Mouse (Mus musculus) cerebellum, postnatal 25 days (tissue): ENCODE results near the gene Cbx3.
"Not testable (repeated sequence)": the region's sequence is repeated elsewhere in the genome, so short reads cannot be mapped to it uniquely, and the experiment has no call there.

ENCODE experiments used
- DNase-seq, 2 experiments: peaks; one replicate each; pipeline ENCODE4 v3.0.0; 2021; ENCODE audit warnings: mixed read lengths in 2 of 2

Cbx3 gene

DNA sequence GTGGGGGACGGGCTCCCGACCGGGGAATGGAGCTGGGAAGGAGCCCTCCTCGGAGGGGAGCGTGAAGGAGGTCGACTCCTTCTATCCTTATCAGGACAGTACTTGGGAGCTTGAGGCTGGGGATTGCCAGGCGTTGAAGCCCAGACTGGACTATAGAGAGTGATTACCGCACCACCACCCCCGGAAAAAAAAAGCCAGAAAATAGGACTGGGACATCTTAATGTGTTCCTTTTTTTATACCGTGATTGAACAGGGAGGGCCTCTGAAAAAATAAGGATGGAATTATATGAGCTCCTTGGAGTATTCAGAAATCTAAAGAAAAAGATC, 982 bp downstream of the Cbx3 start:
- DNase-seq = no peak

DNA sequence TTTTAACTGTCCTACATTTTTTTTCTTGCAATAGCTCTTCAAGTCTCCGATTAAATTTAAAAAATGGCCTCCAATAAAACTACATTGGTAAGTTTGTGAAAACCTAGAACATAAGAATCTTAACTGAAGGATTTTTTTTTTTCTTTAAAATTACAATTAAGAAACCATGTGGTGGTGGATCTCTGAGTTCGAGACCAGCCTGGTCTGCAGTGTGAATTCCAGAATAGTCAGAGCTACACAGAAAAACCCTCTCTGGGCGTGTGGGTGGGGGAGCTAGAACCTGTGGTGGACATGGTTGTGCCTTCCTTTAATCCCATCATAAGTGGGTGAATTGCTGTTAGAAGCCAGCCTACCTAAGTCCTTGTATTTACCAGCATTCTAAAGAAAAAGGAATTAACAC, 1.6 kb downstream of the Cbx3 start:
- DNase-seq = peak in 1 of 2 experiments; percentile 29

GRCm38 (mm10) chr6:51472213-51472612, 2.1 kb downstream of the Cbx3 start:
- no peak for DNase-seq

GRCm38 (mm10) chr6:51479136-51479731, 9.1 kb downstream of the Cbx3 start:
- DNase-seq = no peak

- no peak for DNase-seq
Observed at GRCm38 (mm10) chr6:51481548-51481947, 11.4 kb downstream of the Cbx3 start.

DNA sequence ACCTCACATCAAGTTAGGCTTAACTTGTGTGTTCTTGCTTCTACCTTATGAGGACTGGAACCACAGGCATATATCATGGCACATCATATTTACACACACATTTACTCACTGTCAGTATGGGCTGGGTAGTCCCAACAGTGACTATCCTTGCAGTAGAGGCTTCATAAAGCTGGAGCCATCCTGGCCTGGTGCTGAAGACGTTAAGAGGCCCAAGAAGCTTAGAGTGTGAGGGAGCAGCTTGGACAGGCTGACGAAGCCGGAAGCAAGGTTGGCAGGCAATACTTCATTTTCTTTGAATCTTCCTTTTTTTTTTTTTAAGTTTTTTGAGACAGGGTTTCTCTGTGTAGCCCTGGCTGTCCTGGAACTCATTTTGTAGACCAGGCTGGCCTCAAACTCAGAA, 13.7 kb downstream of the Cbx3 start:
- DNase-seq = no peak

DNA sequence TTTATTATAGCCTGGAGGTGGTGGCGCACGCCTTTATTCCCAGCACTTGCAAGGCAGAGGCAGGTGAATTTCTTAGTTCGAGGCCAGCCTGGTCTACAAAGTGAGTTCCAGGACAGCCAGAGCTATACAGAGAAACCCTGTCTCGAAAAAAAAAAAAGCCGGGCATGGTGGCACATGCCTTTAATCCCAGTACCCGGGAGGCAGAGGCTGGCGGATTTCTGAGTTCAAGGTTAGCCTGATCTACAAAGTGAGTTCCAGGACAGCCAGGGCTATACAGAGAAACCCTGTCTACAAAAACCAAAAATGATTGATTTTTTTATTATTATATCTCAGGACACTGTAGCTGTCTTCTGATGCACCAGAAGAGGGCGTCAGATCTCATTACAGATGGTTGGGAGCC, 14.4 kb downstream of the Cbx3 start:
- DNase-seq = not testable (repeated sequence)

- DNase-seq = no peak
Observed at GRCm38 (mm10) chr6:51485646-51486045, 15.5 kb downstream of the Cbx3 start.

GRCm38 (mm10) chr6:51486076-51486710, 16.0 kb downstream of the Cbx3 start:
- no peak for DNase-seq

DNA sequence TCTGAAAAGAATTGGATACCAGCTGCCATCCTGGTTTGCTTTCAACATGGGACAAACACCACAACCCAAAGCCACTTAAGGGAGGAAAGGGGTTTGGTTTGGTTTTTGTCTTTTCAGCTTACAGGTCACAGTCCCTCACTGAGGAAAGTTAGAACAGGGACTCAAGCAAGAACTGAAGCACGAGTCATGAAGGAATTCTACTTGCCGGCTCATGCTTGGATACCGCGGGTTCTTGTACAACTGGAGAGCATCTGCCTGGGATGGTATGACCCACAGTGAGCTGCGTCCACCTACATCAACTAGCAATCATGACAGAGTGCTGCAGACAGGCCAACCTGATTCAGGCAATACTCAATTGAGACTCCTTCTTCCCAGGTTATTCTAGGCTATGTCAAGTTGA, 16.6 kb downstream of the Cbx3 start:
- DNase-seq = no peak

GRCm38 (mm10) chr6:51489787-51490186, 19.6 kb downstream of the Cbx3 start:
- DNase-seq = peak; percentile 77 to 84

DNA sequence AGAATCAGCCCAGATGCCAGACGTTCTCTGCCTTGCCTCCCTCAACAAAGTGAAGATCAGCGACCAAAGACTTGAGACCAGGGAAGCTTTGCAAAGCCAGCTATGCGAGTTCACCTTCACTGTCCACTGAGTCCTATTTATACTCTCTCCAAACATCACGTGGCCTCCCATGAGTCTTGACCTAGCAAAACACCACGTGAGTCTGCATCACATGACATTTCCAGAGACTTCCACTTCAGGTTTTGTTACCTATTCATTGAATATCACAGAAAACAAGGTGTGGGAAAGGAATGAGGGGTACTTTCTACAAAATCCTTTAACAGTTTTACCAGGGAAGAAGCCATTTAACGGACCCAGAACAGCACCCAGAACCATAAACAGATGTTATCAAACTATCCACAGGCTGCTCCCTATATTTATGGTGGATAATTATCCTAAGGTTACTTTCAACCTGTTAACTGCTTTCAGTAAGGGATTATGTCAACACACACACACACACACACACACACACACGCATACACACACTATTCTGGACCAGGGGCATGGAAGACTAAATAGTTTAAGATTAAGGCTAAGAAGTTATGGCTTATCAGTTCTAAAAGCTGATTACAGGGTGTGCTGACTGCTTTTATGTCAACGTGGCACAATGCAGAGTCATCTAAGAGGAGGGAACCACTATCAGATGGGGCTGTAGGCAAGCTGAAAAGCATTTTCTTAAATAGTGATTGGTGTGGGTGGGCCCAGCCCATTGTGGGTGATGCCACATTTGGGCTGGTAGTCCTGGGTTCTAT, 27.4 kb downstream of the Cbx3 start:
- no peak for DNase-seq

GRCm38 (mm10) chr6:51505671-51506070, 35.5 kb downstream of the Cbx3 start:
- no peak for DNase-seq

GRCm38 (mm10) chr6:51507556-51507955, 37.4 kb downstream of the Cbx3 start:
- DNase-seq = no peak

DNA sequence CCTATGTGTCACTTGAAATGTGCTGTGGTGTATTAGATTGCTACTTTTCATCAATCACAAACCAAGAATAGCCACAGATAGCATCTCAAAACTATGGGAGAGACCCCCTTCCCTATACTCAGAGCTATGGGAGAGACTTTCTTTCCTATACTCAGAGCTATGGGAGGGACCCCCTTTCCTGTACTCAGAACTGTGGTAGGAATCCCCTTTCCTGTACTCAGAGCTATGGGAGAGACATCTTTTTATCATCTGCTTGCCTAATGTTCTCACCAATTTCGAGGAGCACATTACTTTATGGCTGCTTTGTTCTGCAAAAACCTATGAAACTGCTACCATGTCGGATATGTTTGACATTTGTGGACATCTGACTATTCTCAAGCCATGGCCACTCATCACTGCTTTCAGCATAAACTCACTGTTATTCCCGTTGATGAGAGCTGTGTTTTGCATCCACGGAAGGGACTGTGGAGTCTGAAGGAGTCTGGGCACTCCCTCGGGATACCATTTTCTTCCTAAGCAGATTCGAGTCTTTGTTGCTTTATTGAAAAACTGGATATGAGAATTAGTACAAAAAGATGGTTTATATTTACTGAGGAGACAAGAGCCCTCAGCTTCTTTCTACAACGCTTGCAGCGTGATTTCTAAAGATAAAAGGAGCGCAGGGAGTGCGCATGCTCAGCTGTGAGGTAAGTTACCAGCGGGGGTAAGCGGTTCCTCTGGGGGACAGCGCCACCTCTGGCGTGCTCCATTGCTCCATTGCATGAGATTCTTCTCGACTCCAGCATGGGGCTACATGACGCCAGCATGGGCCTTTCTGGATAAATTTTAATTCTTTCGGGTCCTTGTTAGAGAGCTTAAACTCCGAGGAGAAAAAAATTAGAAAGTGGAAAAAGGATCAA, 38.8 kb downstream of the Cbx3 start:
- DNase-seq = peak; percentile 74 to 90

GRCm38 (mm10) chr6:51510094-51510493, 39.9 kb downstream of the Cbx3 start:
- DNase-seq = peak in 1 of 2 experiments; percentile 54

DNA sequence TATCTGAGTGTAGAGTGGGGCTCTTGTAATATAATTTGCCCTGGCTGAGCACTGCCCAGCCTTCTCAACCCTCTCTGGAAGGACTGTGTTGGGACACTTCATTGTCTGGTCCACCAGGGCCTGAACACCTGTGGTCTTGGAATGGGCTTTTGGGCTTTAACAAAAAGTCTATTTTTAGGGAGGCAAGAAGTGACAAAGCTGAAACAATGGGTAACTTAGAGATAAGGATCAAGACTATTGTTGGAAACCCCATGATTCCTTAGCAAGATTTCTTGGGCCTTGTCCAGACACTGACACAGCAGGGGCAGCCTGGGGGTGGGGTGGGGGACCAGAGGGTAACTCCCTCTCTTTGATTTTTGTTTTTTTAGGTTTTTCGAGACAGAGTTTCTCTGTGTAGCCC, 40.8 kb downstream of the Cbx3 start:
- no peak for DNase-seq

DNA sequence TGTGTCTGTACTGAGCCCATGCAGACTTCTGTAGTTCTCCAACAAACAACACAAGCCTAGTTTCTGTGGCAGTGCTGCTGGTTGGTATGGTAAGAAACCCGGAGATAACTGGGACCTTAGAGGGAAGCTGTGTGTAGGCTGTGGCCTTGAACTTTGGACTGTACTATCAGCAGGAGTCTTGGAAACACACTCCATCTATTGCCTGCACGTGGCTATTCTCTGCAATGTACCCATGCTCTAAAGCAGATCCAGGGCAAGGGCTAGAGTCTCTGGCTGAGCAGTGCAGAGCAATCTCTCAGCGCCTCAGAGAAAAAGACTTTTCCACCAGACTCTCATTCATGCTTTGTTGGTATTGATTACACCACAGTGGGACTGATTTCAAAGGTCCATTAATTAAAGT, 43.6 kb downstream of the Cbx3 start:
- DNase-seq = no peak

DNA sequence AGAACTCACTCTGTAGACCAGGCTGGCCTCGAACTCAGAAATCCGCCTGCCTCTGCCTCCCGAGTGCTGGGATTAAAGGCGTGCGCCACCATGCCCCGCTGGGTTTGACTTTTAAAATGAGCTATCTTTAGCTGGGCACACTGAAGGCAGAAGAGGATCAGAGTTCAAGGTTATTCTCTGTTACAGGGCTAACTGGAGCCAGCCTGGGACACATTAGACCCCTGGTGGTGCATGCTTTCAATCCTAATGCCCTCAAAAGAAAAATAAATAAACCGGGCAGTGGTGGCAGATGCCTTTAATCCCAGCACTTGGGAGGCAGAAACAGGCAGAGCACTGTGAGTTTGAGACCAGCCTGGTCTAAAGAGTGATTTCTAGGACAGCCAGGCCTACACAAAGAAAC, 44.7 kb downstream of the Cbx3 start:
- no peak for DNase-seq

GRCm38 (mm10) chr6:51523310-51523709, 53.1 kb downstream of the Cbx3 start:
- DNase-seq = peak in 1 of 2 experiments; percentile 19

DNA sequence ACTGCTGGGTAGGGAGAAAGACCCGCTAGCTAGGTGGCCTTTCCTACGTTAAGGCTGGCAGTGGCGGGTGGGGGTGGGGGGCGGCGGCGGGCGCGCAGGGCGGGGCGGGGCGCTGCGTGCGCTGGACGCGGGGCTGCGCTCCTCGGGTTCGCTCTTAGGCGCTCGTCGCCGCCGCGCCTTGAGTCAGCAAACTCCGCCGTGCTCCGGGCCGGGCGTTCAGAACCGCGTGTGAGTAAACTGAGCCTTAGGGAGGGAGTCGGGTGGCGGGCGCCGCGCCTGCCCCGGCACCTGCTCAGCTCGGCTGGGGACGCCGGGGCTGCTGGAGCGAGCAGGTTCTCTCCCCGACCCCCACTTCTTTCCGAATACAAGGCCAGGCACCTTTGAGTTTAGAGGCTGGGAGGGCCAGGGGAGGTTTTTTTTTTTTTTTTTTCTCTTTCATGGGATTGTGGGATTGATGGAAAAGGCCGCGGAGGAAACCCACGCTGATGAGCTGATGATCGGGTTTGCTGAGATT, 53.7 kb downstream of the Cbx3 start, which contains the start of gene Snx10:
Snx10 (plus strand) TSS at position 95 of the 514 bp plus-strand sequence.
- DNase-seq = peak; percentile 74 to 81

DNA sequence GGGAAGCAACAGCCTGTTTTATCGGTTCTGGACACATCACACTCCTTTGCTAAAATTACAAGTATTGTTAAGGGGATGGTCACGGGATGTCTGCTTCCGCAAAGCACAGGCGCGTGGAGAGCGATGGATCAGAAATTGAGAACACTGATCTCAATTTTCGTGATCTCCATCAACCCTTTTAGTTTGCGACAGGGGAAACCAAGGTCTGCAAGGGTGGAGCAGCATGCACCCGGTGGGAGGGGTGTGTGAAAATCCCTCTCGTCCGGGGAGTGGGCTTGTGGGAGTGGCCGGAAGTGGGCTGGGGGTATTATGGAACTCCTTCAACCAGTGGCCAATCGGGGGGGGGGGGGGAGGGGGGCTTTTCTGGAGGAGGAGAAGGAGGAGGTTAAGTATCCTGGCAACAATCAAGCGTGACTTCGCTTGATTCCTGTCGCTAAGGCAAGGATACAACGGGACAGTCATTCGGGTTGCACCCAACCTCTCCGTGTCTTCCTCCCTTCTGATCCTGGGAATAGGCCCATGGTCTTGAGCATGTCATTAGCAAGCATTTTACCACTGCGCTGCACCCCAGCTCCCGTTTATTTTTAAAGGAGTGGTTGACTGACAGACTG, 54.3 kb downstream of the Cbx3 start:
- peak; percentile 36 for DNase-seq
